Mouse (Mus musculus): ENCODE data around the gene Clec2i. TPM values are rescaled to one million over a fixed set of nuclear protein-coding genes. Genes with fewer than 3 reads are reported as not detected.

The Clec2i gene
- polyA plus RNA-seq, 1 experiment from 2014 or later = 0.18 TPM

- peak overlapping the region; percentile 82 for H3K4me3 ChIP-seq (ENCODE audit: low read depth, low read length)
- WGBS = 31% methylated on average over 4 of the region's 4 CpGs
- H3K36me3 ChIP-seq (ENCODE audit: control insufficient read depth, insufficient read depth) = no peaks in the 10 kb centered on the region
- H3K27ac ChIP-seq (ENCODE audit: low read depth, low read length) = peak overlapping the region; percentile 88; the same call in 1 of the 2 replicates
- peak overlapping the region; percentile 73 for H3K4me2 ChIP-seq (replicated peaks; ENCODE audit: low read depth)
- no peaks in the 10 kb centered on the region for H3K4me1 ChIP-seq (replicated peaks; ENCODE audit: control insufficient read depth, insufficient read depth, low read length)
- peak; percentile 12; the same call in 1 of the 2 replicates for ATAC-seq
- no peak for TF ChIP-seq CTCF (IDR thresholded peaks at IDR 0.05; ENCODE audit: low read depth)
- H3K27me3 ChIP-seq (replicated peaks; ENCODE audit: control insufficient read depth, insufficient read depth, low read length) = no peaks in the 10 kb centered on the region
- H3K9ac ChIP-seq (ENCODE audit: low read depth, low read length) = no peak overlapping the region
- H3K9me3 ChIP-seq (ENCODE audit: control insufficient read depth) = no peaks in the 10 kb centered on the region
Measured at GRCm38 (mm10) chr6:128841327-128842089, 45.9 kb upstream of the Clec2i start.

GRCm38 (mm10) chr6:128842356-128842944 is 44.9 kb upstream of the Clec2i start:
- Histone ChIP-seq H3K9ac (ENCODE audit: low read depth, low read length) (peak overlapping the region; percentile 78), H3K27ac (ENCODE audit: low read depth, low read length) (peak overlapping the region; percentile 88), H3K4me1 (replicated peaks; ENCODE audit: control insufficient read depth, insufficient read depth, low read length) (no peaks in the 10 kb centered on the region), H3K4me2 (replicated peaks; ENCODE audit: low read depth) (peak overlapping the region; percentile 73), H3K4me3 (ENCODE audit: low read depth, low read length) (peak overlapping the region; percentile 82), H3K9me3 (ENCODE audit: control insufficient read depth) (no peaks in the 10 kb centered on the region), H3K36me3 (ENCODE audit: control insufficient read depth, insufficient read depth) (no peaks in the 10 kb centered on the region), H3K27me3 (replicated peaks; ENCODE audit: control insufficient read depth, insufficient read depth, low read length) (no peaks in the 10 kb centered on the region)
- no peak for ATAC-seq
- under 1% methylated on average over 20 of the region's 20 CpGs for WGBS
- no peak for TF ChIP-seq CTCF (IDR thresholded peaks at IDR 0.05; ENCODE audit: low read depth)

- no peaks in the 10 kb centered on the region for H3K27me3 ChIP-seq (replicated peaks; ENCODE audit: control insufficient read depth, insufficient read depth, low read length)
- H3K4me3 ChIP-seq (ENCODE audit: low read depth, low read length) = peak overlapping the region; percentile 82
- H3K27ac ChIP-seq (ENCODE audit: low read depth, low read length) = peak overlapping the region; percentile 88
- H3K4me2 ChIP-seq (replicated peaks; ENCODE audit: low read depth) = peak overlapping the region; percentile 73
- no peaks in the 10 kb centered on the region for H3K9me3 ChIP-seq (ENCODE audit: control insufficient read depth)
- no peaks in the 10 kb centered on the region for H3K4me1 ChIP-seq (replicated peaks; ENCODE audit: control insufficient read depth, insufficient read depth, low read length)
- ATAC-seq = peak; percentile 74
- H3K9ac ChIP-seq (ENCODE audit: low read depth, low read length) = peak overlapping the region; percentile 78
- under 1% methylated on average over 44 of the region's 44 CpGs for WGBS
- peak; percentile 47 for TF ChIP-seq CTCF (IDR thresholded peaks at IDR 0.05; ENCODE audit: low read depth)
- no peaks in the 10 kb centered on the region for H3K36me3 ChIP-seq (ENCODE audit: control insufficient read depth, insufficient read depth)
Measured at GRCm38 (mm10) chr6:128842945-128843478, 44.4 kb upstream of the Clec2i start.

DNA sequence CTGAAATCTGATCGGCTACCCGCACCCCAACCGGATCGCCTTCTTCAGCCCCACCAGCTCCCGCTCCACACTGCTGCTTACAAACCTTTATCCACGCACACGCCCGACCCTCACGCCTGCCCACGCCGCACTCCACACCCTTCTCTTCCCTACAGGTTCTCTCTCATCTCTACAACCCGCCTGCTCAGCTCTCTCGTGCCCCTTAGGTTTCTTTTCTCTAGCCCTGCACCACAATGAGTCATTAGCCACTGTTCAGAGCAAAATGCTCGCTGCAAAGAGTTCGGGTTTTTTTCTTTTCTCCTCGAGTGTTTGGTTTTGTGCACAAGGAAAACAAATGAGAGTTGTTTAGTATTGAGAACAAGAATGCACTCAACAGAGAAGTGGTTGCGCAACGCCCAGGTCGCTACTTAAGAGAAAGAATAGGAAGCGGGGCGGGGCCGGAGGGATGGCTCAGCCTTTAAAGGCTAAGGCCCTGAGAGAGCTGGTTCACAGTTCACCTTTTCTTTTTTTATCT is 43.9 kb upstream of the Clec2i start:
- Histone ChIP-seq H3K4me2 (replicated peaks; ENCODE audit: low read depth) (peak overlapping the region; percentile 73), H3K4me1 (replicated peaks; ENCODE audit: control insufficient read depth, insufficient read depth, low read length) (no peaks in the 10 kb centered on the region), H3K36me3 (ENCODE audit: control insufficient read depth, insufficient read depth) (no peaks in the 10 kb centered on the region), H3K9me3 (ENCODE audit: control insufficient read depth) (no peaks in the 10 kb centered on the region), H3K9ac (ENCODE audit: low read depth, low read length) (peak overlapping the region; percentile 60), H3K4me3 (ENCODE audit: low read depth, low read length) (peak overlapping the region; percentile 82), H3K27me3 (replicated peaks; ENCODE audit: control insufficient read depth, insufficient read depth, low read length) (no peaks in the 10 kb centered on the region), H3K27ac (ENCODE audit: low read depth, low read length) (peak overlapping the region; percentile 88)
- under 1% methylated on average over 22 of the region's 22 CpGs for WGBS
- no peak for TF ChIP-seq CTCF (IDR thresholded peaks at IDR 0.05; ENCODE audit: low read depth)
- peak; percentile 8 for ATAC-seq

DNA sequence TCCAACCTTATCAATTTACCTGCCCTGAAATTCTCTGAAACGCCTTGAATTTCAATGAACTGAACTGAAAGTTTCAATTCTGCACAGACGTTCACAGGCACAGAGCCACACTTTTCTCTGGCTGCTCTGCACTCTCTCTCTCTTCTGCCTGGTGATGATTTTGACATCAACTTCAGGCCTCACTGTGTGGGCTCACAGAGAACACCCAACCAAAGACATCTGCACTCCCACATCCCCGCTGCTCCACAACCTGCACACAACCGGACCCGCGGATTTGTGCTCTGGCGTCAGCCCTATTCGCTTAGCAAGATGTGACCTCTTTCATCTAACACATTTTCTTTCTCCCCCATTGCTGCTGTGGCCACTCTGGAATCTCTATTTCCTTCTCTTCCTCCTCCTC is 43.3 kb upstream of the Clec2i start:
- no peak for TF ChIP-seq CTCF (IDR thresholded peaks at IDR 0.05; ENCODE audit: low read depth)
- no peaks in the 10 kb centered on the region for H3K36me3 ChIP-seq (ENCODE audit: control insufficient read depth, insufficient read depth)
- no peaks in the 10 kb centered on the region for H3K4me1 ChIP-seq (replicated peaks; ENCODE audit: control insufficient read depth, insufficient read depth, low read length)
- no peak overlapping the region for H3K9ac ChIP-seq (ENCODE audit: low read depth, low read length)
- peak overlapping the region; percentile 73 for H3K4me2 ChIP-seq (replicated peaks; ENCODE audit: low read depth)
- H3K27ac ChIP-seq (ENCODE audit: low read depth, low read length) = no peak overlapping the region
- H3K9me3 ChIP-seq (ENCODE audit: control insufficient read depth) = no peaks in the 10 kb centered on the region
- no peaks in the 10 kb centered on the region for H3K27me3 ChIP-seq (replicated peaks; ENCODE audit: control insufficient read depth, insufficient read depth, low read length)
- ATAC-seq = no peak
- 25% methylated on average over 8 of the region's 8 CpGs for WGBS
- H3K4me3 ChIP-seq (ENCODE audit: low read depth, low read length) = peak overlapping the region; percentile 82; the same call in 1 of the 2 replicates

DNA sequence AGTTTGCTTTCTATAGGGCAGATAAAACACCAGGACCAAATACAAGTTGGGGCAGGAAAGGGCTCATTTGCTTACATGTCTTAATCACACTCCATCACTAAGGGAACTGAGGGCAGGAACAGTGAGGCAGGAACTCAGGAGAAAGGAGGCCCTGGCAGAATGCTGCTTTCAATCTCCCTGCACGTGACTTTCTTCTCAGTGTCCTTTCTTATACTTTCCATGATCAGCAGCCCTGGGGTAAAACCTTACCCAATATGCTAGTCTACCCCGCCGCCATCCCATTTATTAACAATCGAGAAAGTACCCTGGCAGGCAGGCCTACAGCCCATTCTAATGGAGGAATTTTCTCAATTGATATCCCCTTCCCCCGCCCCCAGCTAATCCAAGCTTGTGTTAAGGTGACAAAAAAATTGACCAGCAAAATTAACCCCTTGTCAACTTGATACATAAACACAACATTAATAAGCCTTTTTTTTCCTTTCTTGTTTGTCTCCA is 42.8 kb upstream of the Clec2i start:
- H3K27me3 ChIP-seq (replicated peaks; ENCODE audit: control insufficient read depth, insufficient read depth, low read length) = no peaks in the 10 kb centered on the region
- H3K4me1 ChIP-seq (replicated peaks; ENCODE audit: control insufficient read depth, insufficient read depth, low read length) = no peaks in the 10 kb centered on the region
- no peaks in the 10 kb centered on the region for H3K36me3 ChIP-seq (ENCODE audit: control insufficient read depth, insufficient read depth)
- TF ChIP-seq CTCF (IDR thresholded peaks at IDR 0.05; ENCODE audit: low read depth) = no peak
- no peak overlapping the region for H3K4me3 ChIP-seq (ENCODE audit: low read depth, low read length)
- 89% methylated on average over 5 of the region's 5 CpGs for WGBS
- H3K9me3 ChIP-seq (ENCODE audit: control insufficient read depth) = no peaks in the 10 kb centered on the region
- no peak for ATAC-seq
- H3K27ac ChIP-seq (ENCODE audit: low read depth, low read length) = no peak overlapping the region
- H3K4me2 ChIP-seq (replicated peaks; ENCODE audit: low read depth) = no peak overlapping the region
- H3K9ac ChIP-seq (ENCODE audit: low read depth, low read length) = no peak overlapping the region
